Mouse (Mus musculus) lung, embryonic 16.5 days (tissue): Measurements from ENCODE around the gene Mcf2l. TPM values are rescaled to one million over a fixed set of nuclear protein-coding genes. Genes with fewer than 3 reads are reported as not detected.

Experiments used
- ATAC-seq: fragments of 200-750 bp; cut with Nextera tagmentation; 2 replicates; pipeline ENCODE4 v1.8.0; 2017; ENCODE audit warnings: low read depth, mild to moderate bottlenecking, moderate library complexity
- H3K27ac ChIP-seq: fragments of 300-500 bp; sonication (generic); 2 replicates; pipeline ENCODE4 v1.5.1; 2014; ENCODE audit warnings: mild to moderate bottlenecking, control low read depth, low read length
- H3K27me3 ChIP-seq: fragments of 300-500 bp; sonication (generic); 2 replicates; pipeline ENCODE4 v1.6.1; 2014; ENCODE audit warnings: low read depth, low read length, mixed read lengths; ENCODE audit not compliant: control insufficient read depth, insufficient read depth
- H3K36me3 ChIP-seq: fragments of 300-500 bp; sonication (generic); 2 replicates; pipeline ENCODE4 v1.6.1; 2014; ENCODE audit warnings: low read length; ENCODE audit not compliant: control insufficient read depth, insufficient read depth
- H3K4me1 ChIP-seq: fragments of 300-500 bp; sonication (generic); replicated peaks from 2 replicates; pipeline ENCODE4 v1.6.1; 2014; ENCODE audit warnings: low read length, mixed read lengths; ENCODE audit not compliant: control insufficient read depth, insufficient read depth
- H3K4me2 ChIP-seq: fragments of 300-500 bp; sonication (generic); 2 replicates; pipeline ENCODE4 v1.6.1; 2014; ENCODE audit warnings: low read depth, low read length, control low read depth
- H3K4me3 ChIP-seq: fragments of 300-500 bp; sonication (generic); 2 replicates; pipeline ENCODE4 v1.5.1; 2014; ENCODE audit warnings: mild to moderate bottlenecking, low read length, control low read depth
- H3K9ac ChIP-seq: fragments of 300-500 bp; sonication (generic); 2 replicates; pipeline ENCODE4 v1.6.1; 2014; ENCODE audit warnings: low read length, control low read depth
- H3K9me3 ChIP-seq: fragments of 300-500 bp; sonication (generic); 2 replicates; pipeline ENCODE4 v1.6.1; 2016; ENCODE audit warnings: low read length; ENCODE audit not compliant: control insufficient read depth
- WGBS: fragments of 180-500 bp; shearing (Covaris S2); extraction: QIAGEN DNeasy Blood & Tissue Kit; methylation state at CpG from one replicate; pipeline ENCODE4 v1.1.7; 2014; 5-methylcytosine and 5-hydroxymethylcytosine counted together
- polyA plus RNA-seq: library from polyadenylated mRNA; unstranded; fragments of >200 nt; fragmentation: Nextera tagmentation; extraction: Ambion mirVana; gene quantifications from 2 replicates; pipeline ENCODE4 v1.2.1, GENCODE M21; 2015

The Mcf2l gene
- polyA plus RNA-seq, 1 experiment from 2014 or later, result 16.1 TPM

DNA sequence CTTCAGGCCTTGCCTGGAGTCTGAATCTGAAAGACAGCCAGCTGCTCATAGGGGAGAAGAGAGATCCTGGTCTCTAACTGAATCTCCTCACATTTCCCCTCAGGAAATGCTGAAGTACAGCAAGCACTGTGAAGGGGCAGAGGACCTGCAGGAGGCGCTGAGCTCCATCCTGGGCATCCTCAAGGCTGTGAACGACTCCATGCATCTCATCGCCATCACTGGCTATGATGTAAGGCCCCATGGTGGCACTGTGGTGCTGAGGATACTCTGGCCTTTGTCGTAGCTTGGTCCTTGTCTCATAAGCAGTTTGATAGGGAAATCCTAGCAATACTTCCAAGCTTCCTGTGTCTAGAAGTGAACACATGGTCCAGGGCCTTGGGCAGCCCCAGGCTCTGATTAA is 136.7 kb downstream of the Mcf2l start:
- Histone ChIP-seq H3K27me3 (no peaks in the 10 kb centered on the region), H3K27ac (no peak overlapping the region), H3K4me3 (no peak overlapping the region), H3K4me1 (no peaks in the 10 kb centered on the region), H3K4me2 (no peak overlapping the region), H3K36me3 (peaks cover 10% of the 10 kb centered on the region), H3K9ac (no peak overlapping the region), H3K9me3 (no peaks in the 10 kb centered on the region)
- ATAC-seq, result no peak
- 61% methylated on average over 4 of the region's 4 CpGs for WGBS

DNA sequence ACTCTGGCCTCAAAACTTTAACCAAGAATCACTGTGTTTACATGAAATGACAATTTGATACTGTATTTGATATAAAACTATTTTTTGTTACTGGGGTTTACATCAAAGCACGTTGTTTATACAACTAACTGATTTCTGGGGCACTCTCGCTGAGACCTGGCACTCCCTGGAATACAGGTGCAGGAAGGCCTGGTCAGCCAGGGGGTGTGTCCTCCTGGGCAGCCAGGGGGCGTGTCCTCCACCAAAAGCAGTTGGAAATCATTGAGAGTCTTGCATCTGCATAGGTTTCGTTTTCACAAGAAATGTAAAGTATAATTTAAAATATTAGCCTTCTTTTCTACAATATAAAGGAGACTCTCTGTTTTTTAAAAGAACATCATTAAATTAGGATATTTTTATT is 146.0 kb downstream of the Mcf2l start:
- Histone ChIP-seq H3K4me3 (no peak overlapping the region), H3K27ac (no peak overlapping the region), H3K36me3 (no peaks in the 10 kb centered on the region), H3K4me1 (no peaks in the 10 kb centered on the region), H3K9me3 (no peaks in the 10 kb centered on the region), H3K9ac (no peak overlapping the region), H3K4me2 (no peak overlapping the region), H3K27me3 (no peaks in the 10 kb centered on the region)
- WGBS, result 47% methylated on average over 4 of the region's 4 CpGs
- ATAC-seq, result no peak

DNA sequence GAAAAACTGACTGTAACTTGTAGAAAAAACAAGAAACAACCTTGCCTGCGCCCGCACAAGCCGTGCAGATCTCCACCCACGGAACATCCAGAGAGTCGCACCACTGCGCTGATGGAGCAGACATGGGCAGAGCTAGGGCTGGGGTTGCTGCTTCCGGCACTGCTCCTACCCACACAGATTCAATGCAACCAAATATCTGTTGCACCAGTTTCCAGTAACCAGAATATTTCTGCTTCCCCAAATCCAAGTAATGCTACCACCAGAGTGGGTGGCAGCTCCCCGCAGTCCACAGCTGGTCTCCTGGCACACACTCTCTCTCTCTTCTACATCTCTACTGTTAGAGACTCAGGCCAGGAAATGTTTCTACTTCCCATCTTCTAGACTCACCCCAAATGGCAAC is 148.2 kb downstream of the Mcf2l start:
- no peak overlapping the region for H3K9ac ChIP-seq
- 93% methylated on average over 8 of the region's 8 CpGs for WGBS
- H3K27me3 ChIP-seq, result no peaks in the 10 kb centered on the region
- H3K4me1 ChIP-seq, result no peaks in the 10 kb centered on the region
- H3K9me3 ChIP-seq, result no peaks in the 10 kb centered on the region
- H3K36me3 ChIP-seq, result no peaks in the 10 kb centered on the region
- H3K4me3 ChIP-seq, result no peak overlapping the region
- H3K4me2 ChIP-seq, result no peak overlapping the region
- H3K27ac ChIP-seq, result no peak overlapping the region
- no peak for ATAC-seq

DNA sequence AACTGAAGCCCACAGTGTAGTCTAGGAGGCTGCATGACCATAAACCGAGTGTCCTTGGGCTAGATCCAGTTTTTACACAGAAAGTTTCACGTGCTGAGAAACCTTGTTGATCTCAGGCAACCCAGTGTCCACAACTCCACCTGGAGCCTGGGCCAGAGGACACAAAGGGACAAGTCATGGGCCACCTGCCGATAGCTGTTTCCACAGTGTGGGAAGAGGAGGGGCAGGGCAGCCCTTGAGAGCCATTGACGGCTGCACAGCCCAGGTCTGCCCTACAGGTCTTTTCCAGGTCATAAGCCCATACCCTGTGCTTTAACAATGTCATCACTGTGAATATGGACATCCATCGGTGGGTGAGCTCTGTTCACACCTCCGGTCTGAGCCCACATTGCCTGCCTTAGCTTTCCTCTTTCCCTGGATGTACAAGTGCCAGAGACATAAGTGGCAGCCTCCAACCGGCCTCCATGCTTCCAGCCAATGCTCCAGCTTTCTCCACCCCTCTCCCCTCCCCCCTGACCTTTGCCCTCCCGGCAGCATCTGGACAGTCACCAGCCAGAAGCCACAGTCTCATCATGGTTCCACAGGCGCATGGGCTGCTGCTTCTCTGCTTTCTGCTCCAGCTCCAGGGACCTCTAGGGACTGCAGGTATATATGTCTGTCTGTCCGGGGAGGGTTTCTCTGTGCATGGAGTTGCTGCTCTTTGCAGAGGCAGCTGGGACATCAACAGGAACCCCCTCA is 152.1 kb downstream of the Mcf2l start, which contains the start of gene F7:
F7 (plus strand) TSS at position 548 of the 738 bp plus-strand sequence.
- Histone ChIP-seq H3K4me3 (no peak within 1 kb of the TSS), H3K4me1 (no peaks in the 10 kb centered on the region), H3K4me2 (no peak within 1 kb of the TSS), H3K36me3 (no peaks in the 10 kb centered on the region), H3K9ac (no peak within 1 kb of the TSS), H3K27ac (no peak within 1 kb of the TSS), H3K27me3 (no peaks in the 10 kb centered on the region), H3K9me3 (no peaks in the 10 kb centered on the region)
- 44% methylated on average over 10 of the region's 10 CpGs for WGBS
- ATAC-seq, result 0 out of 2 replicates have a peak, but pooled peaks have one; percentile 43

DNA sequence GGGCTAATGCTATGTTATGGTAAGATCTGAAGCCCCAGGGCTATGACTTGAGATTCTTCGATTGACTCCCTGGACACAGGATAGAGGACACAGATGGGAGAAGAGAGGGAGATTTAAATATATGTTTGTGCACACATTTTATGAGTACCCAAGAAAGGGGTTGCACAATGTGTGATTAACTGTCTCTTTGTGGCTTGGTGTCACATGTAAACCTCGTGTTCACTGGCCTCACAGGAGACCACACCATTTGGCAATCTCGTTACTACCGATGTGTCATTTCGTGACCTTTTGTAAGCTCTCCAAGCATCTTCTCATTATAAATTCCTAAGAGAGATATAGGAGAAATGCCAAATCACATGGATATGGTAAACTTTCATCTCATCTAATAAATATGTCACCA is 154.0 kb downstream of the Mcf2l start:
- Histone ChIP-seq H3K4me1 (no peaks in the 10 kb centered on the region), H3K4me3 (no peak overlapping the region), H3K4me2 (no peak overlapping the region), H3K27ac (no peak overlapping the region), H3K9me3 (no peaks in the 10 kb centered on the region), H3K36me3 (no peaks in the 10 kb centered on the region), H3K9ac (no peak overlapping the region), H3K27me3 (no peaks in the 10 kb centered on the region)
- ATAC-seq, result no peak
- 81% methylated on average over 5 of the region's 5 CpGs for WGBS

DNA sequence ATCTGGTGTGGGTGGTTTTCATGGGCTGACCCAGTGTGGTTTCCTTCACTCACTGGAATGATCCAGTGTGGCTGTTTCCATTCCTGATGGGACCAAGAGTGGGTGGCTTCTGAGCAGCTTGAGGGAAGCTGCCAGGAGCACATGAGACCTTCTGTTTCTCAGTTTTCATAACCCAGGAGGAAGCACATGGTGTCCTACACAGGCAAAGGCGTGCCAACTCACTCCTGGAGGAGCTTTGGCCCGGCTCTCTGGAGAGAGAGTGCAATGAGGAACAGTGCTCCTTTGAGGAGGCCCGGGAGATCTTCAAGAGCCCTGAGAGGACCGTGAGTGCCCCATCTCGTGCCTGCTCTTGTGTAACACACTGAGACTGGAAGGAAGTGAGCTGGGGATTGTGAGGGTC is 154.9 kb downstream of the Mcf2l start:
- H3K9me3 ChIP-seq, result no peaks in the 10 kb centered on the region
- H3K36me3 ChIP-seq, result no peaks in the 10 kb centered on the region
- H3K9ac ChIP-seq, result no peak overlapping the region
- WGBS, result 44% methylated on average over 5 of the region's 5 CpGs
- no peaks in the 10 kb centered on the region for H3K4me1 ChIP-seq
- no peaks in the 10 kb centered on the region for H3K27me3 ChIP-seq
- H3K27ac ChIP-seq, result no peak overlapping the region
- no peak overlapping the region for H3K4me2 ChIP-seq
- ATAC-seq, result 0 out of 2 replicates have a peak, but pooled peaks have one; percentile 17
- H3K4me3 ChIP-seq, result no peak overlapping the region

DNA sequence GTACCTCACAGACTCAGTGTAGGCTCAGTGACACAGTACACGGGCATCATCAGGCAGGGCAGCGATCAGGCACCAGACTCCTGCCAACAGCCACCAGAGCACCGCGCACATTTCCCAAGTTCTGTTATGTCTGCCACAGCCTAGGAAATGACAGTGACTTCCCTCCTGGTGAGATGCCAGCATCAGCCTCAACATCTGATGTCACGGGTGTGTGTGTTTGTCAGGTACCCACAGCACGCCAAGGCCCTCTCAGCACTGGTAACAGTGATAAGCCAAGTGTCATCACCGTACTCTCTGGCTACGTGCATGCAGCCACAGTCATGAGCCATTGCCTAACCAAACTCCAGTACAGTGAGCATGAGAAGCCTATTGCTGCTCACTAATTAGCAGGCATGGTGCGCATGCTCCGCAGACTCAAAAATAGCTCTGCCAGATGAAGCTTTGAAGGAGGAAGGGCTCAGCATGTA is 162.8 kb downstream of the Mcf2l start:
- no peak overlapping the region for H3K27ac ChIP-seq
- no peak for ATAC-seq

DNA sequence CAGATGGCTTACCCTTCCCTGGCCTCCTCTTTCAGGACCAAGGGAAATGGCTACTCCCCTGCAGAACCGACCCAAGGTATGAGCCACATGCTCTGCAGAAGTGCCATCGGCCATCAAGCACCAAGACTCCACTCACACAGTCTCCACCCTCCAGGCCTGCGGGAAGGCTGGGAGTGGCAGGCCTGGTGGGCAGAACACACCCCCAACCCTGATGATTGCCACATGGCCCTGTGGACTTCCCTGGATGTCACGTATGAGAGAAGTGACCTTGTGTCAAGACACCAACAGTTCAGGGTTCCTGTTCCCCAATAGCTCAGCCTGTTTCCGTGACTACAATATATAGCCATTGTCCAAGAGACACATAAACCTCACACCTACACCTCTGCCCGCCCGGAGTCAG is 163.4 kb downstream of the Mcf2l start, which contains the start of gene F10:
F10 (plus strand) TSS at position 294 of the 400 bp plus-strand sequence.
- H3K4me3 ChIP-seq, result no peak within 1 kb of the TSS
- no peak within 1 kb of the TSS for H3K9ac ChIP-seq
- no peaks in the 10 kb centered on the region for H3K27me3 ChIP-seq
- H3K4me2 ChIP-seq, result no peak within 1 kb of the TSS
- ATAC-seq, result no peak
- H3K4me1 ChIP-seq, result no peaks in the 10 kb centered on the region
- 66% methylated on average over 7 of the region's 7 CpGs for WGBS
- H3K36me3 ChIP-seq, result no peaks in the 10 kb centered on the region
- no peaks in the 10 kb centered on the region for H3K9me3 ChIP-seq
- no peak within 1 kb of the TSS for H3K27ac ChIP-seq

More for the DNA sequence above, 162.8 kb downstream of the Mcf2l start:
- no peak overlapping the region for H3K4me3 ChIP-seq
- H3K9me3 ChIP-seq, result no peaks in the 10 kb centered on the region
- no peaks in the 10 kb centered on the region for H3K27me3 ChIP-seq
- no peaks in the 10 kb centered on the region for H3K36me3 ChIP-seq
- H3K4me1 ChIP-seq, result no peaks in the 10 kb centered on the region
- H3K9ac ChIP-seq, result no peak overlapping the region
- WGBS, result 73% methylated on average over 10 of the region's 10 CpGs
- no peak overlapping the region for H3K4me2 ChIP-seq

DNA sequence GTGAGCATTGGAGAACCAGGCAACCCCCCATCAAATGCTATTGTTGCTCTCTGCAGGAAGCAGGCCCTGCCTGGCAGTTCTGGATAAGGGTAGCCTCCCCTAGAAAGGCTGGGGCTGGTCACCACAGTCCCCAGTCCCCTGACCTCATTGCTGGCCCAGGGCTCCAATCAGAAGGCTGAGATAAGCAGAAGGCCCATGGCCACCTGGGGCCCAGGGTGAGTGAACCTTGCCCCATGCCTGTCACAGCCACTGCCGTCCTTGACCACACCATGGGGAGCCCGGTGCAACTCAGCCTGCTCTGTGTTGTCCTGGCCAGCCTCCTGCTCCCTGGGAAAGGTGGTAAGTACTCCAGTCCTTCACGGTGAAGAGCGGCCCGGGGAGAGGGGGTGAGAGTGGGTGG is 164.0 kb downstream of the Mcf2l start:
- Histone ChIP-seq H3K27me3 (no peaks in the 10 kb centered on the region), H3K9ac (no peak overlapping the region), H3K4me2 (no peak overlapping the region), H3K36me3 (no peaks in the 10 kb centered on the region), H3K4me1 (no peaks in the 10 kb centered on the region), H3K9me3 (no peaks in the 10 kb centered on the region), H3K27ac (no peak overlapping the region), H3K4me3 (no peak overlapping the region)
- 32% methylated on average over 5 of the region's 5 CpGs for WGBS
- ATAC-seq, result 0 out of 2 replicates have a peak, but pooled peaks have one; percentile 26
